Mouse (Mus musculus) C2C12 (cell line): ENCODE data around the gene Csf3. TPM values are rescaled to one million over a fixed set of nuclear protein-coding genes. Genes with fewer than 3 reads are reported as not detected.

Experiments
- H3K27me3 ChIP-seq: one replicate; pipeline ENCODE4 v1.6.1; 2011; ENCODE audit not compliant: control insufficient read depth, insufficient read depth, insufficient read length
- H3K36me3 ChIP-seq: one replicate; pipeline ENCODE4 v1.6.1; 2011; ENCODE audit not compliant: control insufficient read depth, insufficient read depth
- H3K4me3 ChIP-seq: one replicate; pipeline ENCODE4 v1.5.1; 2011; ENCODE audit warnings: mild to moderate bottlenecking, control low read depth; ENCODE audit not compliant: poor library complexity, insufficient read depth, severe bottlenecking
- H3K79me2 ChIP-seq: one replicate; pipeline ENCODE4 v1.6.1; 2011; ENCODE audit not compliant: control insufficient read depth, insufficient read depth
- H3K79me3 ChIP-seq: one replicate; pipeline ENCODE4 v1.6.1; 2011; ENCODE audit warnings: low read depth, control low read depth
- H3ac ChIP-seq: one replicate; pipeline ENCODE3; 2011; ENCODE audit warnings: low read depth; ENCODE audit not compliant: control insufficient read depth, insufficient read length
- CEBPB ChIP-seq: IDR thresholded peaks from one replicate; pipeline ENCODE4 v1.6.1; 2011; ENCODE audit warnings: low read depth, mild to moderate bottlenecking, control low read depth, moderate library complexity
- CTCF ChIP-seq: IDR thresholded peaks from one replicate; pipeline ENCODE4 v1.5.1; 2011; ENCODE audit not compliant: control insufficient read depth, insufficient read depth, insufficient read length
- FOSL1 ChIP-seq: IDR thresholded peaks from one replicate; pipeline ENCODE4 v1.8.0; 2011; ENCODE audit warnings: mild to moderate bottlenecking, low read length; ENCODE audit not compliant: poor library complexity, insufficient read depth, severe bottlenecking
- MAX ChIP-seq: IDR thresholded peaks from one replicate; pipeline ENCODE4 v1.6.1; 2011; ENCODE audit warnings: mild to moderate bottlenecking, control low read depth
- MYOD1 ChIP-seq: IDR thresholded peaks from one replicate; pipeline ENCODE4 v1.6.1; 2011; ENCODE audit warnings: low read depth; ENCODE audit not compliant: control insufficient read depth, insufficient read length
- MYOG ChIP-seq: IDR thresholded peaks from one replicate; pipeline ENCODE4 v1.6.1; 2011; ENCODE audit not compliant: control insufficient read depth, insufficient read length; ENCODE audit errors: extremely low read depth
- USF1 ChIP-seq: IDR thresholded peaks from one replicate; pipeline ENCODE4 v1.6.1; 2011; ENCODE audit warnings: low read depth, mild to moderate bottlenecking, control low read depth, moderate library complexity
- polyA plus RNA-seq: library from polyadenylated mRNA; unstranded; fragments of >200 nt; fragmentation: generic; extraction: Trizol; gene quantifications from one replicate; pipeline ENCODE4 v1.2.1, GENCODE M21; 2012; ENCODE audit warnings: missing spikeins

Gene Csf3
- polyA plus RNA-seq, 1 experiment = not detected

DNA sequence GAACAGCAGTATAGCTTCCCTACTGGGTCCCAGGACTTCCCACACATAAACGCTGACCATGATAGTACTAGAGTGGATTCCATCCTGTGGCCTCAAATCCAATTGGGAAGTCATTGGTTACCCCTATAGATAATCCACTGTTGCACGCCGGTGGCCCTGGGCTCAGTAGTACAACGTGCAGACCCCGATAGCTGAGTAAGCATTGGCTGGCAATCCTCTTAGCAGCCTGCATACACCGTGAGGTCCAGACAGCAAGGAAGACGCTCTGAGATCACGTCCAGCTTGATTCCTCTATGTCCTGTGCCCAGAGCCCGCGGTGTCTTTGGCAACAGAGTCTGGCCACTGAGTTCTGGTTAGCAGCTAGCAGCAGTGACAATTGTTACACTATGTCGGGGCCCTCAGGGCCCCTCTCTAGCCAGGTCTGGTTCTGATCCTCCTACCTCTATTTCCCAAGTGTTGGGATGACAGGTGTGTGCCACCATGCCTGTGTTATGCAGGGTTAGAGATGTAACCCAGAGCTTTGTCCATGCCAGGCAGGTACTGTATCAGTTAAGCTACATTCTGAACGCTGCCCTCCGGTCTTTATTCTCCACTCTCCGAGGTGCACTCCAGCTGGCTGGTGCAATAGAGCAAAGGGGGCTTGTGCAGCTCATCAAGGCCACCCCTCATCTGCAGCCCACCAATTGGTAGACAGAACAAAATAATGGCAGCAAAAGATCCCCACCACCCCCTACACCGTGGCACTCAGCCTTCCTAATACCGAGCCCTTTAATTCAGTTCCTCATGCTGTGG lies 2.0 kb upstream of the Csf3 start:
- no peak overlapping the region for H3ac ChIP-seq
- H3K79me2 ChIP-seq = no peaks in the 10 kb centered on the region
- no peaks in the 10 kb centered on the region for H3K79me3 ChIP-seq
- no peak overlapping the region for H3K4me3 ChIP-seq
- TF ChIP-seq MAX (no peak), MYOG (no peak), FOSL1 (no peak), CEBPB (no peak), CTCF (no peak), USF1 (no peak), MYOD1 (no peak)
- peaks cover 24% of the 10 kb centered on the region for H3K36me3 ChIP-seq
- no peaks in the 10 kb centered on the region for H3K27me3 ChIP-seq

- Histone ChIP-seq H3K27me3 (no peaks in the 10 kb centered on the region), H3K79me2 (no peaks in the 10 kb centered on the region), H3K36me3 (peaks cover 21% of the 10 kb centered on the region), H3K79me3 (no peaks in the 10 kb centered on the region), H3K4me3 (no peak overlapping the region), H3ac (no peak overlapping the region)
- TF ChIP-seq CTCF (peak; percentile 70), MYOG (no peak)
Measured at GRCm38 (mm10) chr11:98699911-98700310, 1.2 kb upstream of the Csf3 start.

DNA sequence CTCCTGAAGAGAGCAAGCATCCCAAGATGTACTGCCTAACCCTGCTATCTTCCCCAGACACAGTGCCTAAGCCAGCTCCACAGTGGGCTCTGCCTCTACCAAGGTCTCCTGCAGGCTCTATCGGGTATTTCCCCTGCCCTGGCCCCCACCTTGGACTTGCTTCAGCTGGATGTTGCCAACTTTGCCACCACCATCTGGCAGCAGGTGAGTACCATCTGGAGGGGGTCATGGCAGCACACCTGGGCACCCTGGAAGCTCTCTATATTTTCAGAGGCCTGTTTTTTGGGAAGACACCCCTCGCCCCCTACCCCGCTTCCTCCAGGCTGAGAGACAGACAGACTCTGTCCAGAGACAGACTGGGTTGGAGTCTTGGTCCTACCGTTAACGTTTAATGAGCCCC lies 1.3 kb downstream of the Csf3 start:
- H3K79me3 ChIP-seq = no peaks in the 10 kb centered on the region
- H3ac ChIP-seq = no peak overlapping the region
- H3K27me3 ChIP-seq = no peaks in the 10 kb centered on the region
- H3K36me3 ChIP-seq = peaks cover 17% of the 10 kb centered on the region
- TF ChIP-seq MYOG = no peak
- TF ChIP-seq USF1 = no peak
- TF ChIP-seq MAX = no peak
- TF ChIP-seq MYOD1 = no peak
- TF ChIP-seq FOSL1 = no peak
- no peak for TF ChIP-seq CEBPB
- no peak for TF ChIP-seq CTCF
- no peak overlapping the region for H3K4me3 ChIP-seq
- no peaks in the 10 kb centered on the region for H3K79me2 ChIP-seq

DNA sequence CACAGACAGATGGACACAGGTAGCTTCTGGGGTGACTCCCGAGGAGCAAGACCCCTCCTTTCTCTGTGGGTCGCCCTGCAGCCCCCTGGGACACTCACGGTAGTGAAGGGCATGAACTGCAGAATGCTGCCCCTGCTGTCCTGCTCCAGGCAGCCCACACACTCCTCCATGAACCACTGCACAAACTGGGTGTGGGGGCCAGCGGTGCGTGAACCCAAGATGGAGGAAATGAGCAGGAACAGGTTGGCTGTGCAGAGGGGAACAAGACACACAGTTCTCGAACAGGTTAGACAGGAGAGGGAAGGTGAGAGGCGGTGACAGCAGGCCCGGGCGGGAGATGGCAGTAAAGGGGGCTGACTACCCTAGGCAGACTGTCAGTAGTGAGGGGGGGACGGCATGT lies 4.0 kb downstream of the Csf3 start:
- no peak overlapping the region for H3K4me3 ChIP-seq
- no peaks in the 10 kb centered on the region for H3K27me3 ChIP-seq
- H3K36me3 ChIP-seq = peaks cover 29% of the 10 kb centered on the region
- no peak for TF ChIP-seq MYOD1
- TF ChIP-seq USF1 = no peak
- no peak for TF ChIP-seq CTCF
- TF ChIP-seq MYOG = no peak
- no peak for TF ChIP-seq FOSL1
- TF ChIP-seq MAX = no peak
- TF ChIP-seq CEBPB = no peak
- H3ac ChIP-seq = no peak overlapping the region
- no peaks in the 10 kb centered on the region for H3K79me3 ChIP-seq
- H3K79me2 ChIP-seq = no peaks in the 10 kb centered on the region

- Histone ChIP-seq H3K79me2 (no peaks in the 10 kb centered on the region), H3K36me3 (peaks cover 36% of the 10 kb centered on the region)
- TF ChIP-seq CTCF = no peak
Measured at GRCm38 (mm10) chr11:98707401-98708281, 6.6 kb downstream of the Csf3 start.

More at GRCm38 (mm10) chr11:98707401-98708281, 6.6 kb downstream of the Csf3 start:
- H3ac ChIP-seq = no peak overlapping the region
- no peaks in the 10 kb centered on the region for H3K27me3 ChIP-seq
- H3K79me3 ChIP-seq = no peaks in the 10 kb centered on the region
- no peak overlapping the region for H3K4me3 ChIP-seq
